Mouse (Mus musculus) right cerebral cortex, postnatal 25 days (tissue): ENCODE measurements at regions not wholly inside any gene's neighbourhood (a gene's known extent, or its start where the extent isn't known, plus 50 kb on each side); places are given as distances from the start of the nearest gene placed in this dataset.

Source experiments
- DNase-seq: peaks from one replicate; pipeline ENCODE4 v3.0.0; 2022

DNA sequence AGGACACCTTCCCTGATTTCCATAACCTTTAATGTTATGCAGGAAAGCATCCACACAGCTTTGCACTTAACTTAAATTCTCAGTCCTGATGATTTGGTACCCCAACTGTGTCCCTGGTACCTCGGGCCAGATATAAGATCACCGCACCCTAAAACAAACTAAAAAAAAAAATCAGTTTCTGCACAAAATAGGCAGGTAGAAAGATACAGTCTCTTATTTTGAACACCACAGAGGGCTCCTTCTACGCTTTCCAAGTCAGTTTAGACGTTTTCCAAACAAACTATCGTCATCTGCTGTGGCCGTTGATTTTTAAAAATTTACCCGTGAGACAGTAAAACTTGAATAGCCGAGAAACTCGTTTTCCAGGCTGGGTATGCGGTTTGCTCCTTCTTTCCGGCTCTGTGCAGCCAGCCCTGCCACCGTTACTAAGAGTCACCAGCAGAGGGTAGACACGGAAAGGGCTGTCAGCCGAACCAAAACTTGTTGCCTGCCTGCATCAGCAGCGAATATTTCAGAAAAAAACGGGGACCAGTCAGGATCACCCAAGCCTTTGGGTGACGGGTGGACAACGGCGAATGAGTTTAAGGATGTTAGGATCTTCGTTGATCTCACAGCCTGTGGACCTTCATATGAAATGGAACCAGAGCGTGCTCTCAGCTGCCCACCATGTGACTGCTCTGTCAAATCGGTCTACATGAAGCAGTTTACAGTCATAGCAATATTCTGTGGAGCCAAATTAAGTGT, 74.4 kb upstream of the Gpc5 start:
- peak; percentile 61 for DNase-seq

DNA sequence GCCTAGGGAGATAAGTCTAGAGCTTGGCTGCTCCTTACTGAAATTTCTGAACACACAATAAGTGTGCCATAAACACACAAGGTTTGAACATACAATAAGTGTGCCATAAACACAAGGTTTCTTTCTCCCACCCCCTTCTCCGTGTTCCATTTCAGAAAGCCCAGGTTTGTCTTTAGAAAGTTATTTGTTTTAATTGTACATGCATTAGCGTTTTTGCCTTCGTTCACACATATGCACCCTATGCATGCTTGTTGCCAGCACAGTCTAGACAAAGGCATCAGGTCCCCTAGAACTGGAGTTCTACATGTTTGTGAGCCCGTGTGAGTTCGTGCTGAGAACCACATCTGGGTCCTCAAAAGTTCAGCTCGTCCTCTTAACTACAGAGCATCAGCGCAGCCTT, 64.0 kb upstream of the Gpc5 start:
- DNase-seq, result no peak

DNA sequence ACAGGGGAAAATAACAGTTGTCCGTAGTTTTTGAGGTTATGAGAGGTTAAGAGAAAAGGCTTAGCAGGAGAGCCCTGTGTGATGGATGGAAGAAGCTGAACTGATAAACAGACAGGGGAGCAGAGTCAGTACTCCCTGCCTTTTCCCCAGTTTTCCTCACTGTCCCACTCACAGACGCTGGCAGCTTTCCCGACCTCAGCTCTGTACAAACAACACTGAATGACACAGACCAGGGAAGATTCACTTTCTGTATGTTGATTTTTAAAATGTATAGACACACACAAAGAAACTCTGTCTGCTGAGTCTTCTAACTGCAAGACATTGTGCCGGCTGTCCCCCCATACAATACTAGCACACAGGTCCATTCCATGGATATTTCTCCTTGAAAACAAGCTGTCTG, 60.3 kb upstream of the Gpc5 start:
- no peak for DNase-seq

DNA sequence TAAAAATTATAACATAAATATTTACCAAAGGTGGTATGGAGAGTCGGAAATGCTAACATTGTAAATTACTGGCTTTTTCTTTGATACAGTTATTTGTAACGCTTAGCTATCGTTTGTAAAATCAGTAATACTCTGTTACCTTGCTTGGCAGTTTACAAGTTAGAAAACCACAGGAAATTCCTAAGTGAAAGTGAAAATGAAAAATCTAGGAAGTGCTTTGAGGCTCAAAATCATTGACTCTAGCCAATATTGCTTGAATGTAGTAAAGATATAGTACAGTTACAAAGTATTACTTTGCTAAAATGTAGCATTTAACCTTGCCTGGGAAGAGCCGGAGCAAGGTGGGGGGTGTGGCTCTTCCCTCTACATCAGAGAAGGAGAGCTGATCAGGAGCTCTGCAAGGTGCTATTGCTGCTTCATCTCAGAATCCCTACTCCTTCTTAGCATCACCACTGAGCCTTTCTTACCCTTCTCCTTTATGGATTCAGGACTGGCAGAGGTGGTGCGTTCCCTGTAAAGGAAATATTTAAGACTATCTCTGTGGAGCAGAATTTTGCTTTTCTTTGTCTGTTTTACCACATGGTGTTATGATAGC, 58.5 kb upstream of the Gpc5 start:
- DNase-seq, result no peak

DNA sequence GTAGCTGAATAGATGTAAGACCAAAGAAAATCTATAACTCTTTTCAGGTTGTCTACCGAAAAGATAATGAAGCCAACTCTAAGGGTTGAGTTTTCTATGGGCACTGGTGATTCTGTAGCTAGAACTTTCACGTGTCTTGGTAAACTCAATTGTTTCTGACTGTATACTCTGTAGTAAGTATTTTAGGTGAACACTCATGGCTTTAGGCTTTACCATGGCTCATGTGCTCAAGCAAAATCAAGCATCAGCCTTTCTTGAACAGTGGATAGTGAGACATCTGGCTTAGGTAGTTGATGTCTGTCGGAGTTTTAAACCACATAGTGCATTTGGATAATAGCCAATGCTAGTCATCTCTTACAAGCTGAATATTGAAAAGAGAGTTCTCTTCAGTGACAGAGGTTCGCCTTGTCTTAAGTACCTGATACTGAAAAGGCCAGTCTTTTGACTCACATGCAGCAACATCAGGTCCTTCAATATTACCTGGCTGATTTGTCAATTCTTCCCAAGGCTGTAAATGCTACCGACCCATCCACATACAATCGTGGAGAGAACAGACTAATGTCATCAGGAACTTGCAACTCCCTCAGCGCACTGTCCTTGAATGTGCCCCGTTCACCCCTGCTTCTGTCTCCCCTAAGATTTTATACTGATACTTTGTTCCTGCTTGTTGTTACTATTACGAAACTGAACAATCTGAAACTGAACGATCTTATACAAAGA, 57.1 kb upstream of the Gpc5 start:
- no peak for DNase-seq

DNA sequence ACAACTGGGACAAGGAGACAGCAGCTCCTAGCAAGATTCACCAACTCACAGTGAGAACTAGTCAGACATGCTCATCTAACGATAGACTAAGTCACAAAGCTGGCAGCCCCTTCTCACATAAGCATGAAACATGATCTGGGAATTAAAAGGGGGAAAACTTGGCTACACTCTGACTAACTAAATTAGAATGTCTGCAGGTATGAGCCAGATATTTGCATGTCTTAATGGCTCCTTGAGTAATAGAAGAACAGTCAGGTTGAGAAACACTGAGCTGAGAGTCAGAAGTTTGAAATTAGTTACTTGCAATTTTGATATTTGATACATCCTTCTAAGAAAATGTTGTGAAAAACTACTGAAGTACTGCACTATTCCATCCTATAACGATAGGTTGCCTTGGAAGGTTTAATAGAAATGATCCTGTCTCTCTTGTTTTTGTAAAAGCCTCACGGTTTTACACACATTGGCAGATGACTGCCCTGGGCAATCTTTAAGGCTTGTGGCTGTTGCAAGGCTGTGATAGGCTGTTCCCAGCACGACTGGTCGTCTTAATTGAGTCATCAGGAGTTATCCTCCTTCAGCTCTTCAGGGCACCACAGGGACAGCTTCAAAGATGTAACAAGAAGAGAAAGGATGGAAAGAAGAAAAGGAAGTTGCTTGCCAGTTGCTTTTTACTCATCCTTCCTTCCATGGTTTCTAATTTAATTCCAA, 54.8 kb upstream of the Gpc5 start:
- DNase-seq, result no peak

DNA sequence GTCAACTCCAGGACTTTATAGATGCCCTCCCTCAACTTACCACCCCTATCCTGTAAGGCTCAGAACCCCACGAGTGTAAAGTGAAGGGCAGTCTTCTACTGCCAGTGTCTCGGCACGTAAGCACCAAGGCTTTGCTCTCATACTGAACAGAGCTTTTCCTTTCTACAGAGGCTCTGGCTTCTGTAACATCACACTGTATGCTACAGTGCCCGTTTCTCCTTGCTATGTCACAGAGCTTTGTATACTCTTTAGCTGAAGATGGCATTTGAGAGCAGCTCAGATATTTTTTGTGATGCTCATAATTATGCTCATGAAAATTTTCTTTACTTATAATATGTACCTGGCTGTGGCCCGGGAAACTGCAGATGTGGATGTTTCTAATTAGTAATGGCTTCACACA, 53.2 kb upstream of the Gpc5 start:
- no peak for DNase-seq

DNA sequence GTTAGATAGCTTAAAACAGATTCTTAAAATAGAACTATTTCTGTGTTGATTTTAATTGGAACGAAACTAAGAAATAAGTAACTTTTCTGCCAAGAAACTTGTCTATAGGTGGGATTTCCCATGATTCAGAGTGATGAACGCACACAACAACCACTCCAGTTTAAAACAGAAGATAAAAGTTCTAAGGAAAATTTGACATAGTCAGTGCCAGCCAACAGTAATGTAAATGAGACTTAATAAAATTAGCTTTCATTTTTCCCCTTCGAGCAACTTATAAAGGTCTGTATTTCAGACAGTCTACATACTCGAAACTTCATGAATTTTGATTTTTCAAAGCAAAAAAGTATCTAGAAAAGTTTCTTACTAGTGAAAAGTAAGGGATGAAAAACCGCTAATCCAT, 52.5 kb upstream of the Gpc5 start:
- DNase-seq, result no peak

DNA sequence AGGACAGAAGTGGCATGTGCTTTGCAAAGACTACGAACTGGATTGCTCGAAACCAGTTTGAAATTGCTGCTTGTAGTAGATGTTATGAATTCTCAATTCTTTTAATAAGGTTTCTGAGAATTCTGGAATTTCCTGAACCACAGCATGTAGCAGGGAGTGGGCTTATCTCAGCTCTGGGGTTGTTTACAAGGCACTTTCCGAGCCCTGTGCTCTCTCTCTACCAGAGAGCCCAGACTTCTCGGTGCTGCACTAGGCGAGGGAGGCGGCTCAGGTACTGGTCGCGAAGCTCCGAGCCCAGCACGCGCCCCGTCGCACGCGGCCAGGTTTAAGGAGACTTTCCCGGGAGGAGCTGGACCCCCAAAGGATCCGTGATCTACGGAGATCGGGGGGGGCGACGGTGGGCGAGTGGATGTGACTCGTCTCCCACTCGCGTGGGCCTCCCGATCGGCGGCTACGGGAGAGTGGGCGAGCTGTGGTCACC, 51.9 kb upstream of the Gpc5 start:
- DNase-seq, result no peak

DNA sequence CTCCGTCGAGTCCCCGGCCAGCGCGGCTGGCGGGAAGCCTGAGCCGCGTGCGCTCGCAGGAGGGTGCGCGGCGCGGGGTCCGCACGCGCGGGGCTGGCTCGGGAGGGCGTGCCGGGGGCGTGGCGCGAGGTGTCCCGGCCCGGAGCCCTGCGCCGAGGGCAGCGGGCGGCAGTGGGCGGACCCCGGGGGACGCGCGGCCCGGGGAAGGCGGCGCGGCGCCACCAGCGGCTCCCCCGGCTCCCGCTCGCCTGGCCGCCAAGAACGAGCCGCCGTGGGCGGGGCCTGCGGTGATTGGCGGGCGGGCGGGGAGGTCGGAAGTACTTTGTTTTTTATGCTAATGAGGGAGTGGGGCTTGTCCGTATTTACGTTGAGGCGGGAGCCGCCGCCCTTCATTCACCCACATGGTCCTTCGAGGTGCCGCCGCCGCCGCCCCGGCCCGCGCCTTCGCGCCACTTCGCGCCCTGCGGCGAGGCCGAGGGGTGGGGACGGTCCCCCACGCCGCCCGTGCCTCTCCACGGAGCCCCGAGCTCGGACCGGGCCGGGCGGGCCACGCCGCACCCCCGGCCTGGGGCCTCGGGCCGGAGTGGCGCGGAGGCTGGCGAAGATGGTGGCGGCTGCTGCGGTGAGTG, 51.3 kb upstream of the Gpc5 start:
- peak; percentile 75 for DNase-seq

DNA sequence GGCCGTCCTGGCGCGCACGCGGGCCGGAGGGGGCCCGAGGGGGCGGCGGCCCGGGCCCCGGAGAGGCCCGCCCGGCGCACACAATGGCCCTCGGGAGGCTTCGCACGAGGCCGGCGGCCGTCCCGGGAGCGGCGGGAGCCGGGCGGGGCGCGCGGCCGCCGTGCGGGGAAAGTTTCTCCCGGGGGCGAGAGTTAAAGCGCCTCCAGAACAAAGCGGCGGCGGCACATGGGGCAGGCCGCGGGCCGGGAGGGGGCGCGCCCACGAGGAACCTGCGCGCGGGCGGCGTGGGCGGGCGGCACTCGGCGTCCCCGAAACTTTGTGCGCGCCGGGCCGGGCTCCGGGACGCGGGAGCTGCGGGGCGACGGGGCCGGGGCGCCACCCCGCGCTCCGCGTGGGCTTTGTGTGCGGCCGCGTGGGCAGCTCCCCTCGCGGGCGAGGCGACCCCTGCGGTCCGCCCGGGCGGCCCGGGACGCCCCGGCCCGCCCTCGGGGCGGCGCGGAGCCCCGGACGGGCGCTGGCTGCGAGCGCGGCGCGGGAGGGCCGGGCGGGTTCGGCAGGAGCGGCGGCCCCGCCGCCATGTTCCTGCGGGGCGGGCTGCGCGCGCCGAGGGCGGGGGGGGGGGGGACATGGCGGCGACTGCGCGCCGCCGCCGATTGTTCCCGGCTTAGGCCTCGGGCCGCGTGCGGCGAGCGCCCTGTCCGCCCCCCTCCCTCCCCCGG, 50.5 kb upstream of the Gpc5 start:
- DNase-seq, result peak; percentile 16

DNA sequence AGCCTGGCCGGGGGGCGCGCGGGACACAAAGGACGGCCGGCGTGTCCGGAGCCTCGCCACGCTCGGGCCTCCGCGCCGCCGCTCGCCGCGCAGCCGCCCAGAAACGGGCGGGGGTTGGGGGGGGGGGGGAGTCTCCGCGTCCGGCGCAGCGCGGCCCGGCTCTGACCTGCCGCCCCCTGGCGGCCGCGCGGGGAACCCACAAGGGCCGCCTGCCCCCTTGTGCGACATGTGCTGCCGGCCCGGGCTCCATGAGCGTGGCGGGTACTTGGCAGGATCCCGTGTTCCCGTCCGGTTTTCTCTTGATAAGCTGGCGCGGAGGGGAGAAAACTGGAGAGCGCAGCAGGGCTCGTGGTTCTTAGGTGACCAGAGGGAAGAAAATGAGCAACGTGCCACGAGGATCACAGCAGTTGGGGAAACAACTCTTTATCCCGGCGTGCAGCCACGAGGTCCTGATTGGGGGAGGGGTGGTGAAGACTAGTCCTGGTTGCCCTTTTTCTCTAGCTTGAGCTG, 49.9 kb upstream of the Gpc5 start:
- peak; percentile 75 for DNase-seq
